Mouse (Mus musculus) neural tube, embryonic 12.5 days (tissue): ENCODE data around the gene BC030867. TPM values are rescaled to one million over a fixed set of nuclear protein-coding genes. Genes with fewer than 3 reads are reported as not detected.
A peak's percentile ranks its signal among the peaks of the same experiment; 100 is the strongest.

Experiments used
- ATAC-seq: fragments of 200-750 bp; cut with Nextera tagmentation; 2 replicates; pipeline ENCODE4 v1.8.0; 2017; ENCODE audit warnings: low read depth, mild to moderate bottlenecking, moderate TSS enrichment, moderate library complexity; ENCODE audit not compliant: low FRiP score
- H3K27ac ChIP-seq: fragments of 300-500 bp; sonication (generic); 2 replicates; pipeline ENCODE4 v1.5.1; 2016
- H3K27me3 ChIP-seq: fragments of 300-500 bp; sonication (generic); replicated peaks from 2 replicates; pipeline ENCODE4 v1.6.1; 2016; ENCODE audit warnings: mild to moderate bottlenecking
- H3K36me3 ChIP-seq: fragments of 300-500 bp; sonication (generic); 2 replicates; pipeline ENCODE4 v1.6.1; 2016; ENCODE audit warnings: mild to moderate bottlenecking
- H3K4me1 ChIP-seq: fragments of 300-500 bp; sonication (generic); 2 replicates; pipeline ENCODE4 v1.6.1; 2016
- H3K4me2 ChIP-seq: fragments of 300-500 bp; sonication (generic); replicated peaks from 2 replicates; pipeline ENCODE4 v1.6.1; 2016; ENCODE audit warnings: mild to moderate bottlenecking
- H3K4me3 ChIP-seq: fragments of 300-500 bp; sonication (generic); 2 replicates; pipeline ENCODE4 v1.5.1; 2016
- H3K9ac ChIP-seq: fragments of 300-500 bp; sonication (generic); 2 replicates; pipeline ENCODE4 v1.6.1; 2016; ENCODE audit warnings: mild to moderate bottlenecking
- H3K9me3 ChIP-seq: fragments of 300-500 bp; sonication (generic); 2 replicates; pipeline ENCODE4 v1.6.1; 2016; ENCODE audit warnings: mild to moderate bottlenecking
- WGBS: fragments of 180-500 bp; shearing (Covaris S2); methylation state at CpG from one replicate; pipeline ENCODE4 v1.1.7; 2016; 5-methylcytosine and 5-hydroxymethylcytosine counted together
- polyA plus RNA-seq: library from polyadenylated mRNA; unstranded; fragments of >200 nt; fragmentation: Nextera tagmentation; extraction: Ambion mirVana; gene quantifications from 2 replicates; pipeline ENCODE4 v1.2.1, GENCODE M21; 2016

Gene BC030867
- polyA plus RNA-seq, 1 experiment from 2014 or later, result 10.0 TPM

DNA sequence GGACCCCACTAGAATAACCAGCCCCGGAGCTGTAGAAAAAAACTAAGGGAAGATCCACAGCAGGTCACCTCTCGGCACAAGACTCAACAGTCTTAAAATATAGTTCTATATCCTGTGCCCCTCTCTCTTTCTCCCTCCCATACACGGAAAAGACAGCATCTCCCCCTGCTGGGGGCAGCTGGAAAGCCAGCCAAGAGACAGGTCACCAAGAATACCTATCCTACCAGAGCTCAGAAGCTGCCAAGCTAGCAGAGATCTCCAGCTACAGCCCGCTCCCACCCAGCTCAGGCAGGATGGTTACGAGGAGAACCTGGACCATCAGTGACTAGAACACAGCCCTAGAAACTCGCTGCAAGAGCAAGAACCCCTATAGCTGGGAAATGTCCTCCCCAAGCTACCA lies 25.5 kb upstream of the BC030867 start:
- 48% methylated on average over 6 of the region's 6 CpGs for WGBS

GRCm38 (mm10) chr11:102224686-102225085 lies 24.0 kb upstream of the BC030867 start:
- H3K4me2 ChIP-seq, result peak overlapping the region; percentile 47
- WGBS, result 8% methylated on average over 22 of the region's 22 CpGs

More for the DNA sequence above, 25.5 kb upstream of the BC030867 start:
- no peak overlapping the region for H3K4me3 ChIP-seq
- H3K27ac ChIP-seq, result no peak overlapping the region
- no peaks in the 10 kb centered on the region for H3K27me3 ChIP-seq
- H3K4me2 ChIP-seq, result no peak overlapping the region
- H3K4me1 ChIP-seq, result peaks cover 79% of the 10 kb centered on the region
- ATAC-seq, result no peak
- no peaks in the 10 kb centered on the region for H3K9me3 ChIP-seq
- H3K36me3 ChIP-seq, result peaks cover 39% of the 10 kb centered on the region
- no peak overlapping the region for H3K9ac ChIP-seq

GRCm38 (mm10) chr11:102225221-102225620 lies 23.5 kb upstream of the BC030867 start:
- H3K9ac ChIP-seq, result peak overlapping the region; percentile 3; the same call in 1 of the 2 replicates
- peak overlapping the region; percentile 47 for H3K4me2 ChIP-seq
- no peaks in the 10 kb centered on the region for H3K9me3 ChIP-seq
- WGBS, result 70% methylated on average over 5 of the region's 5 CpGs
- no peak for ATAC-seq
- no peak overlapping the region for H3K27ac ChIP-seq
- H3K4me1 ChIP-seq, result peaks cover 73% of the 10 kb centered on the region
- peaks cover 36% of the 10 kb centered on the region for H3K36me3 ChIP-seq
- no peaks in the 10 kb centered on the region for H3K27me3 ChIP-seq
- no peak overlapping the region for H3K4me3 ChIP-seq

More at GRCm38 (mm10) chr11:102224686-102225085, 24.0 kb upstream of the BC030867 start:
- Histone ChIP-seq H3K9ac (peak overlapping the region; percentile 53), H3K4me1 (peaks cover 78% of the 10 kb centered on the region), H3K4me3 (no peak overlapping the region), H3K27me3 (no peaks in the 10 kb centered on the region), H3K36me3 (peaks cover 38% of the 10 kb centered on the region), H3K27ac (no peak overlapping the region), H3K9me3 (no peaks in the 10 kb centered on the region)
- ATAC-seq, result no peak

DNA sequence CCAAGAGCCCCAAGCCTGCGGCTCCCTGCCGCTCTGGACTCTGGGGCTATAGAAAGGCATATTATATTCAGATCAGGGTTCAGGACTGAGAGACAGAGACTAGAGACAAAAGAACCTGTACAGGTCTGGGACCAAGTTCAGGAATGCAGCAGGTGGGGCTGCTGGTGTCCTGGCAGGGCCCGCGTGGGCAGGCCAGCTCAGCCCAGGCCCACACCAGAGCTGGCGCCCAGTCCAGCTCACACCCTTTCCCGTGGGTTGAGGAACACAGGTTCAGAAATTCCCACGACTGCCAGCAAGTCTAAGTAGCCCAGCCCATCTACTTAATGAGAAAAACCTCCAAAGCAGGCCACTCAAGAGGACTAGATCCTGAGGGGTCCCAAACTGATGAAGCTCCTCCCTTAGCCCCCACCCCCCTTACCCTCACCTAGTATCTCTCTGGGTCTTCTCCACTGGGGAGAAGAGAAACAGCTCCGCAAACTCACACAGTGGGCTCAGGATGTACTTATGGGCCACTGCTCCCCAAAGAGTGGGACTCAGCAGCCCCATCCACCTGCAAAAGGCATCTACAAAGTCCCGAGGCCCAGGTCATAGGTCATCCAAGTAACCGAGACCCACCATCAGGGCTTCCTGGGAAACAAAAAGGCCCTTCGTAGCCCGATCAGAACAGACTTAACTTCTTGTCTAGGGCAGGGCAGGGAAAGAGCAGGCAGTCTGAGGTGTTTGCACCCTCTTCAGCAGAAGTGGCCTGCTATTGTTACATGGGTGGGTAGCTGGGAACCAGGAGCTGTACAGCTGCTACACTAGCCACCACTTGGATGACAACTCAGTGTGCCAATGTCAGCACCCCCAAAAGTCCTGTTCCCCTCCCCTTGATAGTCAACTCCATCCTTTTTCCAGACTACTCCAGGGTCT lies 22.4 kb upstream of the BC030867 start:
- H3K36me3 ChIP-seq, result peaks cover 30% of the 10 kb centered on the region
- no peaks in the 10 kb centered on the region for H3K27me3 ChIP-seq
- H3K9me3 ChIP-seq, result no peaks in the 10 kb centered on the region
- H3K4me3 ChIP-seq, result 0 out of 2 replicates have a peak overlapping the region, but pooled peaks have one; percentile 93
- WGBS, result 70% methylated on average over 12 of the region's 12 CpGs
- H3K9ac ChIP-seq, result no peak overlapping the region
- ATAC-seq, result no peak
- H3K4me1 ChIP-seq, result peaks cover 70% of the 10 kb centered on the region
- H3K4me2 ChIP-seq, result peak overlapping the region; percentile 87
- H3K27ac ChIP-seq, result no peak overlapping the region

- peak overlapping the region; percentile 54 for H3K9ac ChIP-seq
- H3K4me1 ChIP-seq, result peaks cover 70% of the 10 kb centered on the region
- peaks cover 19% of the 10 kb centered on the region; the same call in 1 of the 2 replicates for H3K36me3 ChIP-seq
- WGBS, result 13% methylated on average over 12 of the region's 12 CpGs
- peak overlapping the region; percentile 87 for H3K4me2 ChIP-seq
- H3K27me3 ChIP-seq, result no peaks in the 10 kb centered on the region
- H3K9me3 ChIP-seq, result no peaks in the 10 kb centered on the region
- ATAC-seq, result peak; percentile 59
- H3K4me3 ChIP-seq, result peak overlapping the region; percentile 93
- H3K27ac ChIP-seq, result peak overlapping the region; percentile 68
These were observed 21.2 kb upstream of the BC030867 start for GRCm38 (mm10) chr11:102227270-102228190.

DNA sequence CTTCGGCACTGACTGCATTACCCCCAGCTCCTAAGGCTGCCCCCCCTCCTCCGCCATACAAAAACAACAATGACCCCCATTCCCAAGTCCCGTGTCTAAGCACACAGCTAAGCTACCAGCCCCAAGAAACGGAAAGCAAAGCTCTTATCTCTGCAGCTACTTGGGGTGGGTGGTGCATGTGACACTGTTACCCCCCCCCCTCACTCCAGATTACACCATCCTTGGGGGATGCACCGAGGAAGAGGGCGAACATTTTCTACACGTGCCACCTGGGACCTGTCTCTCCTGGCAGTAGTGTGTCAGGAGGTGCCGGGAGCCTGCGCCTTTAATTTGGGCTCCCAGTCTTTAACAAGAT lies 20.5 kb upstream of the BC030867 start:
- peak overlapping the region; percentile 93 for H3K4me3 ChIP-seq
- peak overlapping the region; percentile 92 for H3K9ac ChIP-seq
- WGBS, result 19% methylated on average over 9 of the region's 9 CpGs
- H3K27ac ChIP-seq, result peak overlapping the region; percentile 68; the same call in 1 of the 2 replicates
- ATAC-seq, result peak; percentile 8
- no peaks in the 10 kb centered on the region for H3K27me3 ChIP-seq
- peaks cover 64% of the 10 kb centered on the region for H3K4me1 ChIP-seq
- H3K4me2 ChIP-seq, result peak overlapping the region; percentile 87
- H3K9me3 ChIP-seq, result no peaks in the 10 kb centered on the region
- H3K36me3 ChIP-seq, result 0 out of 2 replicates have a peak, but pooled peaks cover 15% of the 10 kb centered on the region

- peak overlapping the region; percentile 93 for H3K4me3 ChIP-seq
- ATAC-seq, result no peak
- WGBS, result 15% methylated on average over 7 of the region's 7 CpGs
- peaks cover 58% of the 10 kb centered on the region for H3K4me1 ChIP-seq
- H3K27me3 ChIP-seq, result no peaks in the 10 kb centered on the region
- peak overlapping the region; percentile 87 for H3K4me2 ChIP-seq
- peak overlapping the region; percentile 92 for H3K9ac ChIP-seq
- H3K27ac ChIP-seq, result peak overlapping the region; percentile 89; the same call in 1 of the 2 replicates
- H3K36me3 ChIP-seq, result 0 out of 2 replicates have a peak, but pooled peaks cover 15% of the 10 kb centered on the region
- no peaks in the 10 kb centered on the region for H3K9me3 ChIP-seq
These were observed 19.9 kb upstream of the BC030867 start for GRCm38 (mm10) chr11:102228646-102229268.

GRCm38 (mm10) chr11:102229331-102229953 lies 19.2 kb upstream of the BC030867 start:
- Histone ChIP-seq H3K36me3 (0 out of 2 replicates have a peak, but pooled peaks cover 8% of the 10 kb centered on the region), H3K4me2 (peak overlapping the region; percentile 87), H3K9ac (peak overlapping the region; percentile 92), H3K9me3 (no peaks in the 10 kb centered on the region), H3K27ac (peak overlapping the region; percentile 89), H3K27me3 (no peaks in the 10 kb centered on the region), H3K4me1 (peaks cover 51% of the 10 kb centered on the region), H3K4me3 (peak overlapping the region; percentile 93)
- peak; percentile 23; the same call in 1 of the 2 replicates for ATAC-seq
- WGBS, result 1% methylated on average over 43 of the region's 47 CpGs

GRCm38 (mm10) chr11:102230006-102230741 lies 18.5 kb upstream of the BC030867 start, which contains the start of gene Hdac5:
Hdac5 (minus strand) TSS chr11:102230166.
- Histone ChIP-seq H3K36me3 (0 out of 2 replicates have a peak, but pooled peaks cover under 1% of the 10 kb centered on the region), H3K4me2 (peak within 1 kb of the TSS; percentile 87), H3K4me3 (peak within 1 kb of the TSS; percentile 93), H3K27ac (peak within 1 kb of the TSS; percentile 89), H3K27me3 (no peaks in the 10 kb centered on the region), H3K9me3 (no peaks in the 10 kb centered on the region), H3K9ac (peak within 1 kb of the TSS; percentile 92), H3K4me1 (peaks cover 44% of the 10 kb centered on the region)
- peak; percentile 75 for ATAC-seq
- WGBS, result under 1% methylated on average over 48 of the region's 49 CpGs

DNA sequence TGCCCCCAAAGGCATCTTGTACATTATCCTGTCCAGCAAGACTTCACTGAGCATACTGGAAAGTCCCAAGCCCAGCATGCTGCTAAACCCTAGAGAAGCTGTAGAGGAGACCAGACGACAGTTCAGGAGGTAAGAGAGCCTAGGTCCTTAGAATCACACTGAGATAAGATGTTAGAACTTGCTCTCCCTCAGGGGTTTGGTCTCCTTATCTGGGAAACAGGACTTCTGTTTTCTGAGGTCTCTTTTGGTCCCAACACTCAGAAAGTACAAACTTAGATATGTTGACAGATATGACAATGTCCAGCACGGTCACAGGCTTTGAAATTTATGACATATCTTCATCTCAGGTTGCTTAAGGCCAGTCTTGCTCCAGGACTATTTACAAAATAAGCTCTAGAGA lies 12.7 kb upstream of the BC030867 start:
- H3K9ac ChIP-seq, result no peak overlapping the region
- no peak overlapping the region for H3K4me2 ChIP-seq
- WGBS, result 74% methylated on average over 2 of the region's 2 CpGs
- H3K27ac ChIP-seq, result no peak overlapping the region
- H3K36me3 ChIP-seq, result no peaks in the 10 kb centered on the region
- H3K27me3 ChIP-seq, result no peaks in the 10 kb centered on the region
- ATAC-seq, result no peak
- H3K4me3 ChIP-seq, result no peak overlapping the region
- no peaks in the 10 kb centered on the region for H3K4me1 ChIP-seq
- no peaks in the 10 kb centered on the region for H3K9me3 ChIP-seq
